Mouse (Mus musculus) CH12.LX (cell line): ENCODE measurements around the gene Copb2. TPM values are rescaled to one million over a fixed set of nuclear protein-coding genes. Genes with fewer than 3 reads are reported as not detected.

Experiments
- DNase-seq: peaks from one replicate; pipeline ENCODE4 v3.0.0-alpha.2; 2013; ENCODE audit errors: extremely low read depth
- H3K27ac ChIP-seq: 2 replicates; pipeline ENCODE4 v1.5.1; 2012; ENCODE audit warnings: low read depth, mild to moderate bottlenecking, control low read depth, moderate library complexity; ENCODE audit not compliant: insufficient read depth
- H3K27me3 ChIP-seq: replicated peaks from 2 replicates; pipeline ENCODE3; 2012; ENCODE audit warnings: inconsistent platforms
- H3K36me3 ChIP-seq, 2 experiments: replicated peaks in 1 of 2; 2 replicates each; pipeline versions ENCODE3 to v1.6.1; 2012; ENCODE audit warnings: inconsistent platforms in 1 of 2, low read length in 1 of 2, mild to moderate bottlenecking in 1 of 2, mixed read lengths in 1 of 2, moderate library complexity in 1 of 2; ENCODE audit not compliant: control insufficient read depth in 1 of 2, insufficient read depth in 1 of 2
- H3K4me1 ChIP-seq, 2 experiments: 2 replicates each; pipeline ENCODE4 v1.6.1; 2012; ENCODE audit warnings: inconsistent platforms in 1 of 2, moderate library complexity in 1 of 2; ENCODE audit not compliant: insufficient read depth in 2 of 2, control insufficient read depth in 1 of 2
- H3K4me2 ChIP-seq: 2 replicates; pipeline ENCODE4 v1.6.1; 2012; ENCODE audit warnings: low read depth, mild to moderate bottlenecking, control low read depth; ENCODE audit not compliant: poor library complexity, insufficient read depth, severe bottlenecking
- H3K4me3 ChIP-seq, 3 experiments: fragments of 150-350 bp in 1 of 3; sonication (generic) in 1 of 3; replicated peaks in 1 of 3; 2 replicates each; pipeline versions ENCODE3 to v1.5.1; 2011 to 2012; ENCODE audit warnings: low read depth in 2 of 3, low read length in 2 of 3, mild to moderate bottlenecking in 2 of 3, moderate library complexity in 2 of 3, control low read depth in 1 of 3, improper control_type of control experiment in 1 of 3, inconsistent platforms in 1 of 3, mixed read lengths in 1 of 3; ENCODE audit not compliant: poor library complexity in 1 of 3
- H3K79me2 ChIP-seq: replicated peaks from 2 replicates; pipeline ENCODE4 v1.6.1; 2012; ENCODE audit warnings: mild to moderate bottlenecking, moderate library complexity; ENCODE audit not compliant: control insufficient read depth, poor library complexity, insufficient read depth, severe bottlenecking; ENCODE audit errors: extremely low read depth
- H3K9ac ChIP-seq: 2 replicates; pipeline ENCODE4 v1.6.1; 2012; ENCODE audit warnings: low read depth, mild to moderate bottlenecking, control low read depth, moderate library complexity; ENCODE audit not compliant: insufficient read depth
- H3K9me3 ChIP-seq: replicated peaks from 2 replicates; pipeline ENCODE3; 2012; ENCODE audit warnings: low read length, inconsistent platforms, mixed read lengths
- CHD2 ChIP-seq: IDR thresholded peaks from 2 replicates; pipeline ENCODE4 v1.6.1; 2011; ENCODE audit warnings: low read length, improper control_type of control experiment
- IRF4 ChIP-seq: IDR thresholded peaks from 2 replicates; pipeline ENCODE4 v1.6.1; 2014; ENCODE audit warnings: low read depth, mild to moderate bottlenecking, inconsistent platforms, low read length, improper control_type of control experiment
- KAT2A ChIP-seq: IDR thresholded peaks from 2 replicates; pipeline ENCODE4 v1.6.1; 2012; ENCODE audit warnings: low read length, improper control_type of control experiment, inconsistent platforms; ENCODE audit not compliant: insufficient replicate concordance
- MAFK ChIP-seq: IDR thresholded peaks from 2 replicates; pipeline ENCODE4 v1.6.1; 2011; ENCODE audit warnings: low read length, improper control_type of control experiment; ENCODE audit not compliant: insufficient replicate concordance
- PAX5 ChIP-seq: IDR thresholded peaks from 2 replicates; pipeline ENCODE4 v1.6.1; 2012; ENCODE audit warnings: low read length, inconsistent platforms, mixed read lengths
- POLR2A ChIP-seq: IDR thresholded peaks from 2 replicates; pipeline ENCODE4 v1.6.1; 2011; ENCODE audit warnings: low read depth, mild to moderate bottlenecking, improper control_type of control experiment, low read length
- POLR2AphosphoS2 ChIP-seq: IDR thresholded peaks from 2 replicates; pipeline ENCODE4 v1.6.1; 2011; ENCODE audit warnings: low read depth, low read length, improper control_type of control experiment
- RAD21 ChIP-seq: IDR thresholded peaks from 2 replicates; pipeline ENCODE4 v1.6.1; 2011; ENCODE audit warnings: low read depth, mild to moderate bottlenecking, low read length, improper control_type of control experiment, moderate library complexity
- SMC3 ChIP-seq: IDR thresholded peaks from 2 replicates; pipeline ENCODE4 v1.6.1; 2011; ENCODE audit warnings: low read depth, low read length, improper control_type of control experiment
- TCF12 ChIP-seq: IDR thresholded peaks from 2 replicates; pipeline ENCODE4 v1.6.1; 2014; ENCODE audit warnings: low read depth, mild to moderate bottlenecking, inconsistent platforms, low read length, improper control_type of control experiment
- USF1 ChIP-seq: IDR thresholded peaks from 2 replicates; pipeline ENCODE4 v1.6.1; 2014; ENCODE audit warnings: low read depth, mild to moderate bottlenecking, inconsistent platforms, low read length, improper control_type of control experiment
- ZKSCAN1 ChIP-seq: IDR thresholded peaks from 2 replicates; pipeline ENCODE4 v1.6.1; 2012; ENCODE audit warnings: low read depth, inconsistent platforms, low read length, improper control_type of control experiment, borderline replicate concordance
- ZMIZ1 ChIP-seq: IDR thresholded peaks from 2 replicates; pipeline ENCODE4 v1.6.1; 2012; ENCODE audit warnings: low read depth, mild to moderate bottlenecking, inconsistent platforms, low read length, improper control_type of control experiment
- dilution Hi-C: fragments of 300-500 bp; cut with MboI; formaldehyde crosslinking; loops from 2 replicates; pipeline ENCODE4 v1.14.3; 2020; ENCODE audit warnings: low sequenced_read_pairs; ENCODE audit not compliant: extremely low pct_unique_long_range_greater_than_20kb, extremely low pct_ligation_motif_present
- in situ Hi-C: fragments of 300-500 bp; cut with MboI; formaldehyde crosslinking; loops from 3 replicates; pipeline ENCODE4 v1.14.3; 2019; ENCODE audit warnings: low sequenced_read_pairs, low pct_ligation_motif_present, low pct_unique_long_range_greater_than_20kb, mixed read lengths
- polyA plus RNA-seq: library from polyadenylated mRNA; unstranded; fragments of >175 nt; gene quantifications from 2 replicates; pipeline ENCODE4 v1.2.1, GENCODE M21; 2012; ENCODE audit warnings: low read depth; ENCODE audit not compliant: insufficient read length
- total RNA-seq, 2 experiments: library from RNA; depleted of rRNA; stranded (reverse); fragments of 300-350 nt in 1 of 2; fragments of >200 nt in 1 of 2; gene quantifications; 2 replicates each; pipeline ENCODE4 v1.2.3; 2012 to 2014

Gene Copb2
- total and polyA plus RNA-seq, 3 experiments = 92.8 to 122 (median 106) TPM

DNA sequence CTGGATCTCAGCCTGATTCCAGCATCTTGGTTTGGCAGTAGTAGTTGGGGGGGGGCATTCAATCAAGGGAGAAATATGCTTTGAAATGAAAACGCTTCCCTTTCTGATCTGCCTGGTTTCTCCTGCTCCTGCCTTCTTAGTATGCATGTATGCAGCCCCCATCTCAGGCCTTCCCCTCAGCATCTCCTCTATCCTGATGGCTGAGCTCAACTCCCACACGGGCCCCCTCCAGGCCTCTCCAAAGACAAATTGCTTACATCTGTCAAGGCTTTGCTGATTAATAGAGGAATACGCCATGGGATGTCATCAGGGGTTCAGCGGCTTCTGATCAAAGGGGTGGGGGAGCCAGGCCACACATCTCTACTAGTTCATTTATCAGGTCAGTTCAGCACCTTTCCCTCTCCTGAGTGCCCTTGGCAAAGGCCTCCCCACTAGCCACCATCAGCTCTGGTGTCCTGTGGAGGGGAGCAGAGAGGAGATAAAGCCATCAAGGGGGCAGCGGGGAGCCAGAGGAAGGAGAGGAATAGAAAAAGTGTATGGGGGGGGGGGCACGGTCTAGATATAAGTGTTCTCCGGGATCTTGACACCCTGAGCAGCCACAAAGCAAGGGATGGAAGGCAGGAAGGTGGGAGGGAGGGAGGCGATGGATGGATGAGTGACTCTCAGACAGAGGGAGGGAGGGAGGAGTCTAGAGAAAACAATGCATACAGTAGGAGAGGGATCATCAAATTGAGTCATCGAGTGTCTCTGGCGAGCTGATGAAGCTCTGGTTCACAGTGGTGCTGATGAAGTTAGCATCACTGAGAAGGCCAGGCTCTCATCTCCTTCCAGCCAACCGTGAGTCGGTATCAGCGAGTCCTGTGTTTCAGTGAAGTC is 70.0 kb downstream of the Copb2 start:
- H3K36me3 ChIP-seq = no peaks in the 10 kb centered on the region
- TF ChIP-seq PAX5 (no peak), CHD2 (no peak), ZMIZ1 (no peak), POLR2A (no peak), IRF4 (no peak), POLR2AphosphoS2 (no peak), KAT2A (no peak), TCF12 (no peak), USF1 (no peak), SMC3 (no peak), RAD21 (no peak), MAFK (no peak), ZKSCAN1 (no peak)
- TF ChIP-seq, all 38 proteins: peak for 0
- H3K4me2 ChIP-seq = no peak overlapping the region
- H3K27me3 ChIP-seq = peaks cover 33% of the 10 kb centered on the region
- no peaks in the 10 kb centered on the region for H3K9me3 ChIP-seq
- no peak overlapping the region for H3K4me3 ChIP-seq
- no peak for DNase-seq
- H3K27ac ChIP-seq = no peak overlapping the region
- 0 out of 4 replicates have a peak, but pooled peaks cover 0 to 5% of the 10 kb centered on the region in 2 experiments for H3K4me1 ChIP-seq
- H3K79me2 ChIP-seq = no peaks in the 10 kb centered on the region
- H3K9ac ChIP-seq = no peak overlapping the region
- dilution Hi-C loops = no loop called here
- in situ Hi-C loops = loop anchor here (25.0 kb wide), 1 partner anchor 329 kb away; the partner anchor contains the start of gene Foxl2

Other genes starting within 250 kb of the Copb2 start
- 0.04 TPM in 1 of 2 replicates, not detected in the other for gene Rbp1, start 140.8 kb upstream of the Copb2 start, total RNA-seq (2012; rRNA removed)
- not detected in 2 replicates for gene Rbp1, start 140.8 kb upstream of the Copb2 start, total RNA-seq (2014; rRNA removed)
- gene Rbp1, start 140.8 kb upstream of the Copb2 start, polyA plus RNA-seq = 0.12 TPM in 1 of 2 replicates, not detected in the other
- 1.8 and 2.3 TPM in 2 replicates for gene Rbp2, start 77.6 kb upstream of the Copb2 start, total RNA-seq (2012; rRNA removed)
- gene Rbp2, start 77.6 kb upstream of the Copb2 start, total RNA-seq (2014; rRNA removed) = 1.1 and 1.9 TPM in 2 replicates
- 1.7 TPM in 2 replicates for gene Rbp2, start 77.6 kb upstream of the Copb2 start, polyA plus RNA-seq
- gene Mrps22, start 37.9 kb downstream of the Copb2 start, total RNA-seq (2012; rRNA removed) = 65.0 and 74.2 TPM in 2 replicates
- 112 and 128 TPM in 2 replicates for gene Mrps22, start 37.9 kb downstream of the Copb2 start, total RNA-seq (2014; rRNA removed)
- gene Mrps22, start 37.9 kb downstream of the Copb2 start, polyA plus RNA-seq = 63.0 and 72.3 TPM in 2 replicates